Mouse (Mus musculus) kidney, postnatal 36 days (tissue): ENCODE results near the gene Slc35e1.

Experiments
- DNase-seq, 2 experiments: peaks; one replicate each; pipeline ENCODE4 v3.0.0; 2021 to 2022; ENCODE audit warnings: mixed read lengths in 2 of 2

The Slc35e1 gene

GRCm38 (mm10) chr8:72491680-72492621 is at the start of gene Slc35e1:
Gene Slc35e1 (minus strand): TSS chr8:72492614.
- peak; percentile 22 to 48 for DNase-seq

GRCm38 (mm10) chr8:72539234-72539633 is 46.8 kb upstream of the Slc35e1 start:
- DNase-seq, result peak in 1 of 2 experiments; percentile 13

GRCm38 (mm10) chr8:72534888-72535287 is 42.5 kb upstream of the Slc35e1 start:
- no peak for DNase-seq

GRCm38 (mm10) chr8:72532103-72532502 is 39.7 kb upstream of the Slc35e1 start:
- no peak for DNase-seq

- no peak for DNase-seq
These were observed 29.5 kb upstream of the Slc35e1 start for GRCm38 (mm10) chr8:72521888-72522287.

GRCm38 (mm10) chr8:72517421-72517988 is 25.1 kb upstream of the Slc35e1 start:
- DNase-seq, result no peak

GRCm38 (mm10) chr8:72513158-72513557 is 20.7 kb upstream of the Slc35e1 start:
- no peak for DNase-seq

- no peak for DNase-seq
These were observed 20.2 kb upstream of the Slc35e1 start for GRCm38 (mm10) chr8:72512648-72513047.

- no peak for DNase-seq
These were observed 15.1 kb upstream of the Slc35e1 start for GRCm38 (mm10) chr8:72507505-72507904.

- no peak for DNase-seq
These were observed 12.4 kb upstream of the Slc35e1 start for GRCm38 (mm10) chr8:72504637-72505314.

- no peak for DNase-seq
These were observed 11.7 kb upstream of the Slc35e1 start for GRCm38 (mm10) chr8:72504137-72504536.

- no peak for DNase-seq
These were observed 8.1 kb upstream of the Slc35e1 start for GRCm38 (mm10) chr8:72500521-72500931.

GRCm38 (mm10) chr8:72499521-72500284 is 7.3 kb upstream of the Slc35e1 start:
- DNase-seq, result no peak

- no peak for DNase-seq
These were observed 6.1 kb upstream of the Slc35e1 start for GRCm38 (mm10) chr8:72498527-72498926.

GRCm38 (mm10) chr8:72497911-72498310 is 5.5 kb upstream of the Slc35e1 start:
- no peak for DNase-seq

- no peak for DNase-seq
These were observed 3.8 kb upstream of the Slc35e1 start for GRCm38 (mm10) chr8:72496217-72496616.

- DNase-seq, result peak; percentile 41
These were observed 3.1 kb upstream of the Slc35e1 start for GRCm38 (mm10) chr8:72495411-72496111.

GRCm38 (mm10) chr8:72493381-72493780 is 967 bp upstream of the Slc35e1 start:
- DNase-seq, result no peak

- peak; percentile 99 to 100 for DNase-seq
These were observed 238 bp upstream of the Slc35e1 start for GRCm38 (mm10) chr8:72492622-72493081.

GRCm38 (mm10) chr8:72491017-72491416 is 1.4 kb downstream of the Slc35e1 start:
- peak in 1 of 2 experiments; percentile 42 for DNase-seq

- no peak for DNase-seq
These were observed 5.4 kb downstream of the Slc35e1 start for GRCm38 (mm10) chr8:72487014-72487413.
